Mouse (Mus musculus) kidney, embryonic 15.5 days (tissue): ENCODE data around the gene Cetn2. TPM values are rescaled to one million over a fixed set of nuclear protein-coding genes. Genes with fewer than 3 reads are reported as not detected.

ENCODE experiments used
- ATAC-seq: fragments of 200-750 bp; cut with Nextera tagmentation; replicated peaks from 2 replicates; pipeline ENCODE4 v1.8.0; 2017; ENCODE audit warnings: moderate TSS enrichment; ENCODE audit not compliant: low FRiP score
- H3K27ac ChIP-seq: fragments of 300-500 bp; sonication (generic); 2 replicates; pipeline ENCODE4 v1.5.1; 2015; ENCODE audit warnings: mild to moderate bottlenecking, inconsistent platforms
- H3K27me3 ChIP-seq: fragments of 300-500 bp; sonication (generic); 2 replicates; pipeline ENCODE4 v1.6.1; 2015; ENCODE audit warnings: inconsistent platforms
- H3K36me3 ChIP-seq: fragments of 300-500 bp; sonication (generic); 2 replicates; pipeline ENCODE4 v1.6.1; 2015; ENCODE audit warnings: inconsistent platforms
- H3K4me1 ChIP-seq: fragments of 300-500 bp; sonication (generic); 2 replicates; pipeline ENCODE4 v1.6.1; 2015; ENCODE audit warnings: inconsistent platforms
- H3K4me2 ChIP-seq: fragments of 300-500 bp; sonication (generic); 2 replicates; pipeline ENCODE4 v1.6.1; 2015; ENCODE audit warnings: moderate library complexity, mild to moderate bottlenecking, inconsistent platforms
- H3K4me3 ChIP-seq: fragments of 300-500 bp; sonication (generic); replicated peaks from 2 replicates; pipeline ENCODE4 v1.5.1; 2015; ENCODE audit warnings: mild to moderate bottlenecking, inconsistent platforms
- H3K9ac ChIP-seq: fragments of 300-500 bp; sonication (generic); 2 replicates; pipeline ENCODE4 v1.6.1; 2015; ENCODE audit warnings: mild to moderate bottlenecking, inconsistent platforms
- H3K9me3 ChIP-seq: fragments of 300-500 bp; sonication (generic); replicated peaks from 2 replicates; pipeline ENCODE4 v1.6.1; 2016; ENCODE audit warnings: inconsistent platforms
- WGBS: fragments of 180-500 bp; shearing (Covaris S2); methylation state at CpG from one replicate; pipeline ENCODE4 v1.1.7; 2015; ENCODE audit warnings: mixed read lengths; 5-methylcytosine and 5-hydroxymethylcytosine counted together
- polyA plus RNA-seq: library from polyadenylated mRNA; unstranded; fragments of >200 nt; fragmentation: Nextera tagmentation; extraction: Ambion mirVana; gene quantifications from 2 replicates; pipeline ENCODE4 v1.2.1, GENCODE M21; 2015

The Cetn2 gene
- polyA plus RNA-seq: 90.4 and 106 TPM in 2 replicates

DNA sequence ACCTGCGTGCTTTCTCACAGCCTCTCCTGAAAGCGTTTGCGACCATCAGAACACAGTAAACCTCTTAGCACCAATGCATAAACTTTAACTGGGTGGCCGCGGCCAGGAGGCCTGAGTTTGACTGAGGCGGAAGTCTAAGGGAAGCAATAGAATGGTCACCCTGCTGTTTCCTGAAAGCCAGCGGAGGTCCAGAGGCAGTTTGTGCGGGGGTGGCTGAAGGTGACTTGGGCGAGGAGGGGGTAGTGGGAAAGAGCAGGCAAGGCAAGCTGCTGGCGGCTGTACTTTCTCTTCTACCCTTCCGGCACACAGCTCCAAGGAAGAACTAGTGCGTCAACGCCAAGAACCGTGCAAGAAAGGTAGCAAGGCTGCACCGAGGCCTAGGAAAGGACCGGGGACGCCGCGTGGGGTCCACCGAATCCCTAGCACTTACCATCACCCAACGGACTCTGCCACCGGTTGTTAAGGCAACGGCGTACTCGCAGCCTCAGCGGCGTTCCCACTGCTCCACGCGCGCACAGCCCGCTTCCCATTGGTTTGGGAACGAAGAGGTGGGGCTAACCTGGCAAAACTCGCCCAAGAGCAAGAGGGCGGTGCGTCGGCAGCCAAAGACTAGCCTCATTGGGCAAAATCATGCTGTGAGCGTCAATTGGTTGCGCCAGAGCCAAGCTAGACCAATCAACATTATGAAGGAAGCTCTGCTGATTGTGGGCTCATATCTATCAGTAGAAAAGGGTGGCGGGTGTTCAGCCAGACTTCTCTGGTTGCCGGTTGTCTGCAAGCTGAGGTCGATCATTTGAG lies at the start of gene Cetn2, which contains the start of gene Nsdhl:
Gene Cetn2, minus strand, starts transcription at position 528 of the 798 bp plus-strand sequence.
Gene Nsdhl, plus strand, starts transcription at position 674 of the 798 bp plus-strand sequence.
- WGBS: 23% methylated on average over 41 of the region's 41 CpGs
- Histone ChIP-seq H3K4me1 (0 out of 2 replicates have a peak, but pooled peaks cover 5% of the 10 kb centered on the region), H3K4me2 (peak within 1 kb of the TSS; percentile 56), H3K9me3 (no peaks in the 10 kb centered on the region), H3K4me3 (peak within 1 kb of the TSS; percentile 63), H3K27ac (peak within 1 kb of the TSS; percentile 75), H3K36me3 (peaks cover 6% of the 10 kb centered on the region; the same call in 1 of the 2 replicates), H3K9ac (peak within 1 kb of the TSS; percentile 49), H3K27me3 (no peaks in the 10 kb centered on the region)
- peak; percentile 99 for ATAC-seq

DNA sequence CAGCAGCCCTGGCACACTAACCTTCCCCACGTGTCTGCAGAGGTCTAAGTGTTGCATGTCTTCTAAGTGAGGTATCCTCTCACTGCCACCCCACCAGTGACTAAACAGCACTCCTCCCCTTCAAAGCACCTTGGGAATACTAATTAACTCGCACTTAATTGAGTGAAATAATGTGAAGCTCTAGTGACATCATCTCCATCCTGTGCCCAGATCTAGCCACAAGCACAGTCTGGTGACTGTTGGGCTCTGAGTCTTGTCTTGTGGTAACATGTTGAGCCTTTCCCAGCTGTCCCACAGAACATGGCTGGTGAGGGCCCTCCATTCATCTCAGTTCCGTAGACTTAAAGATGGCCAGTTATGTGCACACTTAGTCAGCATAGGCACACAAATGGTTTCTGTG lies 44.5 kb upstream of the Cetn2 start:
- WGBS: 84% methylated on average over 3 of the region's 3 CpGs
- Histone ChIP-seq H3K27me3 (peaks cover 5% of the 10 kb centered on the region; the same call in 1 of the 2 replicates), H3K4me2 (no peak overlapping the region), H3K4me1 (no peaks in the 10 kb centered on the region), H3K36me3 (0 out of 2 replicates have a peak, but pooled peaks cover 3% of the 10 kb centered on the region), H3K27ac (no peak overlapping the region), H3K4me3 (no peak overlapping the region), H3K9me3 (no peaks in the 10 kb centered on the region), H3K9ac (no peak overlapping the region)
- ATAC-seq: no peak

- 70% methylated on average over 3 of the region's 3 CpGs for WGBS
Observed at GRCm38 (mm10) chrX:72961511-72961910, 43.3 kb upstream of the Cetn2 start.

GRCm38 (mm10) chrX:72960431-72960830 lies 42.2 kb upstream of the Cetn2 start:
- H3K9me3 ChIP-seq: no peaks in the 10 kb centered on the region
- WGBS: 68% methylated on average over 4 of the region's 4 CpGs
- no peak for ATAC-seq
- H3K4me3 ChIP-seq: no peak overlapping the region
- no peaks in the 10 kb centered on the region for H3K4me1 ChIP-seq
- H3K27me3 ChIP-seq: 0 out of 2 replicates have a peak, but pooled peaks cover 5% of the 10 kb centered on the region
- H3K36me3 ChIP-seq: 0 out of 2 replicates have a peak, but pooled peaks cover 3% of the 10 kb centered on the region
- no peak overlapping the region for H3K27ac ChIP-seq
- no peak overlapping the region for H3K9ac ChIP-seq
- no peak overlapping the region for H3K4me2 ChIP-seq

More at GRCm38 (mm10) chrX:72961511-72961910, 43.3 kb upstream of the Cetn2 start:
- Histone ChIP-seq H3K4me1 (no peaks in the 10 kb centered on the region), H3K36me3 (0 out of 2 replicates have a peak, but pooled peaks cover 3% of the 10 kb centered on the region), H3K4me2 (no peak overlapping the region), H3K27ac (no peak overlapping the region), H3K27me3 (peaks cover 5% of the 10 kb centered on the region; the same call in 1 of the 2 replicates), H3K4me3 (no peak overlapping the region), H3K9me3 (no peaks in the 10 kb centered on the region), H3K9ac (no peak overlapping the region)
- no peak for ATAC-seq

DNA sequence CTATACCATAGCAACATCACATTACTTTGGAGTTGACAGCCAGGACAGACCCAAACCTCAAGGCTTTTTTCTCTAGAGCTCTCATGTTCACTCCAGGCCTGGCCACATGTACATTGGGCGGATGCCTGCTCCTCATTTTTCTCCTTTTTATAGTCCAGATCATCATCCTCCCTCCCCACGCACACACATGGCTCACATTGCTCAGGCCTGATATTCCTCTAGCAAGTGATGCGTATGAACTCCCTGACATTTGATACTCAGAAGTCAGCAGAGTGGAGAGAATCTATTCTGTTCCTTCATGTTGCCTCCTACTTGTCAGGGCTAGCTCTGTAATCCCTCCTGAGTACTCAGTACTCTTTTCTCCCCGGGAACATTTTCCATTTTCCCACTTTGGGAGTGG lies 38.3 kb upstream of the Cetn2 start:
- no peaks in the 10 kb centered on the region for H3K4me1 ChIP-seq
- peak; percentile 89 for ATAC-seq
- no peak overlapping the region for H3K4me3 ChIP-seq
- H3K9ac ChIP-seq: no peak overlapping the region
- H3K27ac ChIP-seq: no peak overlapping the region
- 69% methylated on average over 4 of the region's 4 CpGs for WGBS
- H3K9me3 ChIP-seq: no peaks in the 10 kb centered on the region
- no peak overlapping the region for H3K4me2 ChIP-seq
- H3K36me3 ChIP-seq: peaks cover 6% of the 10 kb centered on the region; the same call in 1 of the 2 replicates
- 0 out of 2 replicates have a peak, but pooled peaks cover 6% of the 10 kb centered on the region for H3K27me3 ChIP-seq

DNA sequence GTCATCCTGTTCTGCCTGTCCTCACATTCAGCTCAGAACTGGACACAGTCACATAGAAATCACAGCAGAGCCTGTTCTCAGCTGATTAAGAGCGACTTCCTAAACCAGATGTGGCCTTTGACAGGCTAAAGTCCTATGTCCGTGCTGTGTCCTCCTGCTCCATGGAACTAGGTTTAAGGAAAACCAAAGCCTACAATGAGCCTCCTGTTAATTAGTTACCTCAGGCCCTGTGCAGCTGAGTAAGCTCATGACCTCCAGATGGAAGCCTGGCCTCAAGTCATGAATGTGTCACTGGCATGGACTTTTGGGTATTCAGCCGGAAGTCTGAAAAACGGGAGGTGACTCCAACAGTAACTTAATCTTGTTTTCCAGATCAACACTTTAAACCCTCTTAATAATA lies 35.3 kb upstream of the Cetn2 start:
- H3K9me3 ChIP-seq: no peaks in the 10 kb centered on the region
- H3K4me1 ChIP-seq: no peaks in the 10 kb centered on the region
- H3K27ac ChIP-seq: no peak overlapping the region
- H3K4me3 ChIP-seq: no peak overlapping the region
- H3K9ac ChIP-seq: no peak overlapping the region
- ATAC-seq: peak; percentile 18; the same call in 1 of the 2 replicates
- H3K27me3 ChIP-seq: 0 out of 2 replicates have a peak, but pooled peaks cover 4% of the 10 kb centered on the region
- WGBS: 68% methylated on average over 4 of the region's 4 CpGs
- H3K4me2 ChIP-seq: no peak overlapping the region
- peaks cover 14% of the 10 kb centered on the region; the same call in 1 of the 2 replicates for H3K36me3 ChIP-seq

DNA sequence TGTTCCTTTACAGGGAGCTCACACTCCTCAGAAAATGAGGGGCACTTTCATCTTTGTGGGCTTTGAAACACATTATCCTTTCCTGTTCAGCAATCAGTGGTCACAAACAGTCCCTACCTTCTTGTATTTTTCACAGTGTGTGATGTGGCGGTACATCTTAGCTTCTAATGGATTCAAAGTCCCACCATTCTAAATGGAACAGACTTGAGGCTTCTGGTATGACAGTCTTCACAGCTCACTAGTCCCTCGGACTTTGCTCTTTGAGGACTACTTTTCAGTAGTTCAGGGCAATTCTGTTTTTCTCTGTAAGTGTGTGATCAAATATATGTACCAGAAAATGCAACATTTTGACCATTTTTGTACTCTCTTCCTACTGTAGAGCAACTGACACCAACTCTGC lies 3.2 kb upstream of the Cetn2 start:
- Histone ChIP-seq H3K36me3 (peaks cover 2% of the 10 kb centered on the region; the same call in 1 of the 2 replicates), H3K27ac (no peak overlapping the region), H3K4me1 (0 out of 2 replicates have a peak, but pooled peaks cover 5% of the 10 kb centered on the region), H3K9ac (no peak overlapping the region), H3K4me3 (no peak overlapping the region), H3K27me3 (no peaks in the 10 kb centered on the region), H3K9me3 (no peaks in the 10 kb centered on the region), H3K4me2 (no peak overlapping the region)
- ATAC-seq: no peak
- WGBS: 78% methylated on average over 2 of the region's 2 CpGs

DNA sequence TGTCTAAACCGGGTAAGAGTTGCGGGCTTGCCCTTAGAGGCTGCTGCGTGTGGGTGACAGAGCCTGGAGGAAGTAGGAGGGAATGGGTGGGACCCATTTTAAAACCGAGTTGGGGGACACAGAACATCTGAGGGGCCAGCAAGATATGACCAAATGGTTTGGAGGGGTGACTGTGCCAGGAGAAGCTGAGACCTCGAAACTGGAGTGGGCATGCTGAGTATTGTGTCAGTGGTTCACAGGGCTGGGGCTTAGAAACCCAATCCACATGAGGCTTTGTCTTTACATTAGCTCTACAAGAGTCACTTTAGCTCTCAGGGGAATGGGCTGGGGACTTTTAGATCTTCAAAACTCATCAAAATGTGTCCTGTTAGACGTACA lies 460 bp upstream of the Cetn2 start:
- Histone ChIP-seq H3K27me3 (no peaks in the 10 kb centered on the region), H3K4me3 (peak overlapping the region; percentile 63), H3K4me1 (0 out of 2 replicates have a peak, but pooled peaks cover 5% of the 10 kb centered on the region), H3K9me3 (no peaks in the 10 kb centered on the region), H3K36me3 (peaks cover 6% of the 10 kb centered on the region; the same call in 1 of the 2 replicates), H3K27ac (peak overlapping the region; percentile 75), H3K9ac (peak overlapping the region; percentile 45), H3K4me2 (peak overlapping the region; percentile 54)
- ATAC-seq: no peak; the same call in 1 of the 2 replicates
- WGBS: 15% methylated on average over 6 of the region's 6 CpGs

GRCm38 (mm10) chrX:72911611-72912010 lies 6.6 kb downstream of the Cetn2 start:
- Histone ChIP-seq H3K9me3 (no peaks in the 10 kb centered on the region), H3K4me2 (no peak overlapping the region), H3K36me3 (peaks cover 6% of the 10 kb centered on the region; the same call in 1 of the 2 replicates), H3K9ac (no peak overlapping the region), H3K27me3 (no peaks in the 10 kb centered on the region), H3K4me3 (no peak overlapping the region), H3K27ac (no peak overlapping the region), H3K4me1 (no peaks in the 10 kb centered on the region)
- no peak for ATAC-seq
- WGBS: 94% methylated on average over 1 of the region's 1 CpGs

- 17% methylated on average over 2 of the region's 2 CpGs for WGBS
- Histone ChIP-seq H3K4me3 (no peak overlapping the region), H3K27me3 (no peaks in the 10 kb centered on the region), H3K4me1 (no peaks in the 10 kb centered on the region), H3K27ac (no peak overlapping the region), H3K9ac (no peak overlapping the region), H3K36me3 (no peaks in the 10 kb centered on the region), H3K4me2 (no peak overlapping the region), H3K9me3 (no peaks in the 10 kb centered on the region)
- ATAC-seq: peak; percentile 75; the same call in 1 of the 2 replicates
Observed at GRCm38 (mm10) chrX:72908404-72908741, 9.8 kb downstream of the Cetn2 start.

- H3K27me3 ChIP-seq: no peaks in the 10 kb centered on the region
- ATAC-seq: 0 out of 2 replicates have a peak, but pooled peaks have one; percentile 15
- no peak overlapping the region for H3K4me3 ChIP-seq
- H3K9ac ChIP-seq: no peak overlapping the region
- H3K9me3 ChIP-seq: no peaks in the 10 kb centered on the region
- H3K36me3 ChIP-seq: no peaks in the 10 kb centered on the region
- WGBS: 83% methylated on average over 6 of the region's 6 CpGs
- H3K27ac ChIP-seq: no peak overlapping the region
- no peaks in the 10 kb centered on the region for H3K4me1 ChIP-seq
- H3K4me2 ChIP-seq: no peak overlapping the region
Observed at GRCm38 (mm10) chrX:72907619-72908403, 10.4 kb downstream of the Cetn2 start.
